Mouse (Mus musculus): ENCODE measurements at regions not wholly inside any gene's neighbourhood (a gene's known extent, or its start where the extent isn't known, plus 50 kb on each side); places are given as distances from the start of the nearest gene placed in this dataset.
A peak's percentile ranks its signal among the peaks of the same experiment; 100 is the strongest.

DNA sequence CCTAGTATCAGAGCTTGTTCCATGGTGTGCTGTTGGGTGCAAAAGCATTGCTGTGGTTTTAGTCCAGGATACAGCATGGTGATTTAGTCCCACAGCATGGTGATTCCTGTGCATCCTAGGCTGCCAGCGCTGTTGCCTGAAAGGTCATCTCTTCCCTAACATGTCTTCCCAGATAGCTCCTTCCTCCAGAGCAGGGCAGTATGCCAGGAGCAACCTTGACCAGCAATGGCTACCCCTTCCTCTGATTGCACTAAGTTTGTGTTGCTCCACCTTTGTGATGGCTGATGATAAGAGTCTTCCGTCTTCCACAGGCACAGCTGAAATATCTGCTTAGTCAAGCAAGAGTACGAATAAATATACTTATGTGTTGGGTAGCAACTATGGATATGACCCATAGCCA, 85.6 kb upstream of the Itga1 start:
- Histone ChIP-seq H3K27ac (ENCODE audit: insufficient read depth, low read depth) (no peak overlapping the region), H3K27me3 (replicated peaks) (no peaks in the 10 kb centered on the region), H3K4me1 (ENCODE audit: control insufficient read depth in 1 of 2, insufficient read depth in 2 of 2) (no peaks in the 10 kb centered on the region), H3K4me3 (replicated peaks in 1 of 3; ENCODE audit: low read depth in 2 of 3, low read length in 2 of 3, poor library complexity in 1 of 3) (no peak overlapping the region), H3K9ac (ENCODE audit: insufficient read depth, low read depth) (no peak overlapping the region), H3K4me2 (ENCODE audit: insufficient read depth, low read depth, poor library complexity, severe bottlenecking) (no peak overlapping the region), H3K9me3 (replicated peaks; ENCODE audit: low read length) (no peaks in the 10 kb centered on the region), H3K79me2 (replicated peaks; ENCODE audit: control insufficient read depth, extremely low read depth, insufficient read depth, poor library complexity, severe bottlenecking) (no peaks in the 10 kb centered on the region), H3K36me3 (replicated peaks in 1 of 2; ENCODE audit: control insufficient read depth in 1 of 2, insufficient read depth in 1 of 2, low read length in 1 of 2) (no peaks in the 10 kb centered on the region)
- dilution Hi-C loops (cut with MboI; ENCODE audit: extremely low pct_ligation_motif_present, extremely low pct_unique_long_range_greater_than_20kb, low sequenced_read_pairs): no loop called here
- in situ Hi-C loops (cut with MboI; ENCODE audit: low pct_ligation_motif_present, low pct_unique_long_range_greater_than_20kb, low sequenced_read_pairs): no loop called here
- TF ChIP-seq KAT2A (IDR thresholded peaks at IDR 0.05; ENCODE audit: insufficient replicate concordance, low read length) (no peak), MAFK (IDR thresholded peaks at IDR 0.05; ENCODE audit: insufficient replicate concordance, low read length) (no peak), JUND (conservative IDR thresholded peaks at IDR 0.05; ENCODE audit: low read depth, low read length) (no peak), CHD1 (IDR thresholded peaks at IDR 0.05; ENCODE audit: low read depth, low read length) (no peak), ELF1 (IDR thresholded peaks at IDR 0.05; ENCODE audit: low read depth, low read length) (no peak), USF2 (conservative IDR thresholded peaks at IDR 0.05; ENCODE audit: low read depth, low read length) (no peak), E2F4 (IDR thresholded peaks at IDR 0.05; ENCODE audit: insufficient replicate concordance, low read depth, low read length) (no peak), IRF4 (IDR thresholded peaks at IDR 0.05; ENCODE audit: low read depth, low read length) (no peak), MXI1 (IDR thresholded peaks at IDR 0.05; ENCODE audit: low read depth, low read length) (no peak), HCFC1 (IDR thresholded peaks at IDR 0.05; ENCODE audit: low read depth, low read length) (no peak), JUN (IDR thresholded peaks at IDR 0.05; ENCODE audit: insufficient read depth, low read depth, low read length) (no peak), EP300 (IDR thresholded peaks at IDR 0.05; ENCODE audit: low read length) (no peak), TCF12 (IDR thresholded peaks at IDR 0.05; ENCODE audit: low read depth, low read length) (no peak)
- no peak for DNase-seq (ENCODE audit: extremely low read depth)

DNA sequence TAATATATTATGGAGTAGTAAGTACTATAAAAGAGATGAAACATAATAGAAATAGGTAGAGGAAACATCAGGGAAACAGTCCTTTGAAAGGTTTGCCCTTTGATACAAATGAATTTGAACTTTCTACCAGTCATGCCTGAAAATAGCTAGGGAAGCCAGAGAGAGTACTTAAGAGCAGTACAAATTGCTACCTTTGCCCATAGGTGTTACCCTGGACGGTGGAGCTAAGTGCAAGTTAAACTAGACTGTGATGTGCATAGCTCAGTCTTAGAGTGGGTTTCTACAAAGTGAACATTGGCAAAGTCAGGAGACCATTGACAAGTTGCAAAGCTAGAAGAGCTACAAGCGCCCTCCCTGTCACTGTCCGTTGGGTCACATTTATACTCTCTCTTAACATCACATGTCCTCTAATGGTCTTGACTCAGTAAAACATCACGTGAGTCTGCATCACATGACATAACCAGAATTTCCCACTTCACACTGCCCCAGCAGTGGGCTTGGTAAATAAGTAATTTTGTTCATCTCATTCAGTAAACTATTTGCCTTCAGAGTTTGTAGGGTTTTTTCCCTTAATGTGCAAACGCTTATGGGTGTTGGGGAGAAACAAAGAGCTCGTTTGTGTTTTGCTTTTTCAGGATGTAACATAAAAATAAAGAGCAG, 80.6 kb upstream of the Itga1 start:
- no peaks in the 10 kb centered on the region for H3K36me3 ChIP-seq (replicated peaks in 1 of 2; ENCODE audit: control insufficient read depth in 1 of 2, insufficient read depth in 1 of 2, low read length in 1 of 2)
- dilution Hi-C loops (cut with MboI; ENCODE audit: extremely low pct_ligation_motif_present, extremely low pct_unique_long_range_greater_than_20kb, low sequenced_read_pairs) (no loop called here), in situ Hi-C loops (cut with MboI; ENCODE audit: low pct_ligation_motif_present, low pct_unique_long_range_greater_than_20kb, low sequenced_read_pairs) (no loop called here)

More for the DNA sequence above, 80.6 kb upstream of the Itga1 start:
- TF ChIP-seq BHLHE40 (IDR thresholded peaks at IDR 0.05; ENCODE audit: low read depth, low read length) (0 out of 2 replicates have a peak, but pooled peaks have one; percentile 19), HCFC1 (IDR thresholded peaks at IDR 0.05; ENCODE audit: low read depth, low read length) (no peak)
- Histone ChIP-seq H3K4me2 (ENCODE audit: insufficient read depth, low read depth, poor library complexity, severe bottlenecking) (no peak overlapping the region), H3K9me3 (replicated peaks; ENCODE audit: low read length) (no peaks in the 10 kb centered on the region), H3K9ac (ENCODE audit: insufficient read depth, low read depth) (no peak overlapping the region), H3K79me2 (replicated peaks; ENCODE audit: control insufficient read depth, extremely low read depth, insufficient read depth, poor library complexity, severe bottlenecking) (no peaks in the 10 kb centered on the region), H3K4me3 (replicated peaks in 1 of 3; ENCODE audit: low read depth in 2 of 3, low read length in 2 of 3, poor library complexity in 1 of 3) (no peak overlapping the region), H3K4me1 (ENCODE audit: control insufficient read depth in 1 of 2, insufficient read depth in 2 of 2) (peaks cover 0 to 6% of the 10 kb centered on the region in 2 experiments; a peak in 1 of 4 replicates), H3K27me3 (replicated peaks) (no peaks in the 10 kb centered on the region), H3K27ac (ENCODE audit: insufficient read depth, low read depth) (no peak overlapping the region)
- no peak for DNase-seq (ENCODE audit: extremely low read depth)
